Mouse (Mus musculus): ENCODE measurements around the gene Rabep2. TPM values are rescaled to one million over a fixed set of nuclear protein-coding genes. Genes with fewer than 3 reads are reported as not detected.
A peak's percentile ranks its signal among the peaks of the same experiment; 100 is the strongest.
"Not testable (repeated sequence)": the region's sequence is repeated elsewhere in the genome, so short reads cannot be mapped to it uniquely, and the experiment has no call there.

Rabep2 gene
- polyA plus RNA-seq (2012; ENCODE audit: insufficient read depth, insufficient read length, missing spikeins): 25.3 and 30.6 TPM in 2 replicates

DNA sequence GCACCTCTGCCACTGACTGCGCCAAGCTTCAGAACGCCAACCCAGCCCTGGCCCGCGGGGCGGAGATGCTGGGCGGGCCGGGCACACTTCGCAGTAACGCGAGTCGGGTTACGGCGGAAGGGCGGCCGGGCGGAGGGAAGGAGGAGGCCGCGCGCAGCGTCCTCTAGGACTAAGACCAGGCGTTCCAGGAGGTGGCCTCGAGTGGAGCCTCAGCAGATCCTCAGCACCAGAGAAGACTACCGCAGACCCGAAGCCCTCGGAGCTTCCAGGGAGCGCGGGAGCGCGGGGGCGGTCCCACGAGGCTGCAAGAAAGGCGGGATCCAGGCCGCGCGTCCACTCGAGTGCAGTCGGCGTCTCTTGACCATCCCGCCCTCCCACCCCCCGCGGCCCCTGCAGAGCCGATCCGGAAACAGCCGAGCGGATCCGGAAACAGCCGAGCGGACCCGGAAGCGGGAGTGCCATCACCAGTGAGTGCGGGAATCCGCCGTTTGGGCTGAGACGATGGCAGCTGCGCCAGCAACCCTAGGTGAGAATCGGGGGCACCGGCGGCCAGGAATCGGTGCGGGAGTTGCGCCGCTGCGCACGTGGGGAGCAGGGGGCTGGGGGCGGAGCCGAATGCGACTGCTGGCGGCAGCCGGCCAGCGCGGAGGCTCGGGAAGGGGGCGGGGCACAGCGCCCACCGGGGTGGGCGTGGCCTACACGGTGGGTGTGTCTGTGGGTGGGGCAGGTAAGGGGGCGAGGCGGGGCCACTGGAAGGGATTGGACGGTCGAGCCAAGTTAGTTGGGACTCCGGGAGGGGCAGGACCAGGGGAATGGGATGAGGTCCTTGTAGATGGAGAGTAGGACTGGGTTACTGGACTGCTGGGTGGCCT is at the start of gene Rabep2:
Gene Rabep2 (plus strand): TSS at position 129 of the 872 bp plus-strand sequence.
- H3K4me1 ChIP-seq (ENCODE audit: control insufficient read depth, insufficient read depth, low read length): peaks cover 12% of the 10 kb centered on the region
- H3K27ac ChIP-seq (ENCODE audit: insufficient read depth, low read depth, low read length): peak within 1 kb of the TSS; percentile 66
- TF ChIP-seq CTCF (IDR thresholded peaks at IDR 0.05; ENCODE audit: low read depth, low read length): no peak
- TF ChIP-seq POLR2A (IDR thresholded peaks at IDR 0.05; ENCODE audit: borderline replicate concordance, low read depth, low read length): no peak
- H3K4me3 ChIP-seq (ENCODE audit: insufficient read depth, low read length): peak within 1 kb of the TSS; percentile 77

DNA sequence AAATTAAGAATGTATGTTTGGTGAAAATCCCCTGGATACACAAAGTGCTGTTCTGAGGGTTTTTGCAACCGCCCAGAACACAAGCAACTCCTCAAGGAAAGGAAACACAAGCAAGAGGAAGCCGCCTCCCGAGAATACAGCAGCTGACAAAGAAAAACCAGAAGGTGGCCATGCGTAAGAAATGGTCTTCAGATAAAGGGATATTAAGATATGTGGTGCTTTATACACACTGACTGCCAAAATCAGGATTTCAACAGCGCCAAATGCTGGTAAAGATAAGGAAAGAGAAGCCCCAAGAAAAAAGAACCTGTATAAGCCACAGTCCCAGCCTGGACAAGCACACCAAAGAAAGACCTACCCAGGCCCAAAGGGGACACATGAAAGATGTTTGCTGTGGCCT is 45.0 kb upstream of the Rabep2 start:
- no peaks in the 10 kb centered on the region for H3K4me1 ChIP-seq (ENCODE audit: control insufficient read depth, insufficient read depth, low read length)
- TF ChIP-seq POLR2A (IDR thresholded peaks at IDR 0.05; ENCODE audit: borderline replicate concordance, low read depth, low read length) (no peak), CTCF (IDR thresholded peaks at IDR 0.05; ENCODE audit: low read depth, low read length) (no peak)

DNA sequence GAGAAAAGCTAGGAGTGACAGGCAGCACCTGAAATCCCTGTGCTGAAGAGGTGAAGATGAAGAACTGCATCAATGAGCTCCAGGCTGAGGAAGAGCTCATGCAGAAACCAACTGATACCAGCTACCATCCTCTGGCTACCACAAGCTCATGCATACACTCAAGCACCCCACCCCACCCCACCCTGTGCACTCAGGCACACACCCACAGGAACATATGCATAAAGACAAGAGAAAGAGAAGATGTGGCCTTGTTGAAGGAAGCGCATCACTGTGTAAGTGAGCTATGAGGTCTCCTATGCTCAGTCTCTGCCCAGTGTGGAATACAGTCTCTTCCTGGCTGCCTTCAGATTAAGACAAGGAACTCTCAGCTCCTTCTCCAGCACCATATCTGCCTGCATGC is 40.4 kb upstream of the Rabep2 start:
- H3K4me3 ChIP-seq (ENCODE audit: insufficient read depth, low read length): no peak overlapping the region
- no peaks in the 10 kb centered on the region for H3K4me1 ChIP-seq (ENCODE audit: control insufficient read depth, insufficient read depth, low read length)
- TF ChIP-seq POLR2A (IDR thresholded peaks at IDR 0.05; ENCODE audit: borderline replicate concordance, low read depth, low read length) (no peak), CTCF (IDR thresholded peaks at IDR 0.05; ENCODE audit: low read depth, low read length) (no peak)
- H3K27ac ChIP-seq (ENCODE audit: insufficient read depth, low read depth, low read length): no peak overlapping the region

More for the DNA sequence above, 45.0 kb upstream of the Rabep2 start:
- Histone ChIP-seq H3K27ac (ENCODE audit: insufficient read depth, low read depth, low read length) (no peak overlapping the region), H3K4me3 (ENCODE audit: insufficient read depth, low read length) (no peak overlapping the region)

DNA sequence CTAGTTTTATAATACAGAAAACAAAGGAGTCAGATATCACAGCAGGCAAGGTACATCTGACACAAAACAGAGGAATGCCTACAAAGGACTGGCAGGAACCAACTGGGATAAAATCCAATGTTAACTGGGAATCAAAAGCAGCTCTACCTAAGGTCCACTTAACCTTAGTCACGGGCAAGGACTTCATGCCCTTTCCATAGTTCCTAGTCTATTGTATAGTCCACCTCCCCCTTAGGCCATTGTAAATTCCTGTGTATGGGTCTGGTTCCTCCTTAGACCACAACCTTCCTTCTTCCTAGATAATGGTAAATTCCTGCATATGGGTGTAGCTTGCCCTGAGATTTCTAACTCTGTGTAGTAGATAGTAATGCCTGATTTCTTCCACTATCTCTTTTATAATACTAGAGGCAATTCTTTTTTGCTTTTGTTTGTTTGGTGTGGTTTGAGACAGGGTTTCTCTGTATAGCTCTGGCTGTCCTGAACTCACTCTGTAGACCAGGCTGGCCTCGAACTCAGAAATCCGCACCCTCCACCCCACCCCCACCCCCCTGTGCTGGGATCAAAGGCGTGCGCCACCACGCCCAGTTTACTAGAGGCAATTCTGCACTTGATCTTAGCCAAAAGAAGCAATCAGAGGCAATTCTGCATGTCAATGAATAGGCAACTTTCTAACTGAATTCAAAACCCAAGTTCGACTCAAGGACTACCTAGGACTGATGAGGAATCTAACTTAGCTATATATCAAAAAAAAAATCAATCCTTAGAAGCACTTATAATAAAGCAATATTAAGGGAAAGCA is 36.3 kb upstream of the Rabep2 start:
- H3K4me3 ChIP-seq (ENCODE audit: insufficient read depth, low read length); H3K27ac ChIP-seq (ENCODE audit: insufficient read depth, low read depth, low read length); H3K4me1 ChIP-seq (ENCODE audit: control insufficient read depth, insufficient read depth, low read length): not testable (repeated sequence)

DNA sequence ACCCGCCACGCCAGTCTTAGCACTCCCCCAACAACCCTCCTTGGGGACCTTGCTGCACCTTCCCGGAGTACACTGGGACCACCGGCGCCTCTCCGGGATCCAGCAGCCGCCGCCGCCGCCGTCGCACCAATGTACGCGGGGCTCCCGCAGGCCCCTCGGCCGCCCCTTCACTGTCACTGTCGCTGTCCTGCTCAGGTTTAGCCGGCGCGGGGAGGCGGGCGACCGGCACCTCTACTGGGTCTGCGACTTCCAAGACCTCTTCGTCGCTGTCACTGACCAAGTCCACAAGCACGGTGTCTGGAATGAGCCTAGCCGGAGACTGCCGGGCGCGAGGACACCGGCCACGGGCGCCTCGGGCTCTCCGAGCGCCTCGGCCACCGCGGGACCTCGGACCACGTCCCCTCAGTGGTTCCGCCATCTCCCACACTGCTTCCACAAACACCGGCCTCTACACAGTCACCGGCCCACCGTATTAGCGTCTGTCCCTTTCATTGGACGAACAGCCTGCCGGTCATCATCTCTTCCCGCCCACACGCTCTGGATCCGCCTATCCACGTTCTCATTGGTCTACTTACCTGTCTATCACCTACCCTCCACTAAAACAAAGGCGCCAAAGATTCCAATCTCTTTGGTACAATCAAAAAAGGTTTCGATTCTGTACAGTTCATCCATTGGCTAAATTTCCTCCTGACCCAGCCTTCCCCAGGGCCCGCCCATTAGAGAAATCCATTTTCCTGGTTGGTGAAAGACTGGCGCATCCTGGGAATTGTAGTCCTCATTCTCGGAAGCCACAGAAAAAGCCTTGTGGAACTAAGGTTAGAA is 32.0 kb upstream of the Rabep2 start, which contains the start of gene Nfatc2ip:
Gene Nfatc2ip (minus strand): TSS at position 440 of the 822 bp plus-strand sequence.
- Histone ChIP-seq H3K4me3 (ENCODE audit: insufficient read depth, low read length) (peak within 1 kb of the TSS; percentile 73), H3K27ac (ENCODE audit: insufficient read depth, low read depth, low read length) (no peak within 1 kb of the TSS), H3K4me1 (ENCODE audit: control insufficient read depth, insufficient read depth, low read length) (peaks cover 3% of the 10 kb centered on the region)
- no peak for TF ChIP-seq CTCF (IDR thresholded peaks at IDR 0.05; ENCODE audit: low read depth, low read length)
- TF ChIP-seq POLR2A (IDR thresholded peaks at IDR 0.05; ENCODE audit: borderline replicate concordance, low read depth, low read length): no peak

DNA sequence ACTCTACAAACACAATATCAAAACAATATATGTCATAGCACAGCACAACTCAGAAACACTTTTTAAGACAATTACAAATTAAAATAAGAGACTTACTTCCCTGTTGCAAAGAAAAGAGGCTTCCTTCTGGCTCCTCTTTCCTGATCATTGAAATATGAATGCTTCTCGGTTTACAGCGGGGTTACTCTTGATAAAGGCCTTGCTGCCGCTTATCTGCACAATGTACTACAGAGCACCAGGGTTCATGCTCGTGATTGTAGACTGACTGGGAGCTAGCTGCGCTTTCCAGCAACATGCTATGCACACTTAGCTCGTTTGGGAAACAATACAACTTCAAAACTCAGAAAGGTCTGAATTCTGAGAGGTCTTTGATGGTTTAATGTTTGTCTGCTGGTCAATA is 31.3 kb upstream of the Rabep2 start:
- Histone ChIP-seq H3K27ac (ENCODE audit: insufficient read depth, low read depth, low read length) (no peak overlapping the region), H3K4me1 (ENCODE audit: control insufficient read depth, insufficient read depth, low read length) (peaks cover 3% of the 10 kb centered on the region), H3K4me3 (ENCODE audit: insufficient read depth, low read length) (no peak overlapping the region)
- TF ChIP-seq CTCF (IDR thresholded peaks at IDR 0.05; ENCODE audit: low read depth, low read length) (no peak), POLR2A (IDR thresholded peaks at IDR 0.05; ENCODE audit: borderline replicate concordance, low read depth, low read length) (no peak)

DNA sequence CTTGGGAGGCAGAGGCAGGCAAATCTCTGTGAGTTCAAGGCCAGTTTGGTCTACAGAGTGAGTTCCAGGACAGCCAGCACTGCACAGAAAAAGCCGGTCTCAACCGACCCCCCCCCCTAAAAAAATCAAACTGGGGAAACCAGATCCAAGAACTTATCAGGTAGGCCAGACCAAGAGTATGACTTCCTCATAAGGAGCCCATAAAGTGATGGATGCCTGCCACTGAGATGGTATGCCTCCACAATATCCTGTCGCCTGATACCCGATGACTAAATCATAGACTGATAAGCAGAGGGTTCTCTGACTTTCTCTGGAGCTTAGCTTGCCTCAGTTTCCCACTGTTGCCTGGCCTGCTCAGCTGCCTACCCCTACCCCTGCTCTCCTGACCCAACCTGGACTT is 30.7 kb upstream of the Rabep2 start:
- no peak for TF ChIP-seq CTCF (IDR thresholded peaks at IDR 0.05; ENCODE audit: low read depth, low read length)
- no peak for TF ChIP-seq POLR2A (IDR thresholded peaks at IDR 0.05; ENCODE audit: borderline replicate concordance, low read depth, low read length)
- no peak overlapping the region for H3K4me3 ChIP-seq (ENCODE audit: insufficient read depth, low read length)
- H3K27ac ChIP-seq (ENCODE audit: insufficient read depth, low read depth, low read length): no peak overlapping the region
- H3K4me1 ChIP-seq (ENCODE audit: control insufficient read depth, insufficient read depth, low read length): peaks cover 3% of the 10 kb centered on the region

DNA sequence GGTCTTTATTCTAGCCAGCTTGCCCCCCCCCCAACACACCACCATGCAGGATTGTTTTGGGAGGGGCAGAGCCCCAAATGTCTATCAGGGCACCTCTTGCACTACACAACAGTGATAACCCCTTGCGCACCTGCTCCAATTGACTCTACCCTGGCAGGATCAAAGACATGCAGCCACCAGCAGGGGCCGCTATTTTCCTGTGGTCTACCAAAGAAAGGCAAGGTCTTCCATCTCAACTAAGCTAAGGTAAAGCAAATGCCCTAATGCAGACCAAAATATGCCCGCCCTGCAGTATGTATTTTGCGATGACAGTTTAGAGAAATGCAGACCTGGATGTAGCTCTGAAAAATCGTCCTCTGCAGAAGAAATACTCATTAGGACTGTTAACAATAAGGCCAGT is 29.0 kb upstream of the Rabep2 start:
- TF ChIP-seq CTCF (IDR thresholded peaks at IDR 0.05; ENCODE audit: low read depth, low read length) (peak; percentile 90), POLR2A (IDR thresholded peaks at IDR 0.05; ENCODE audit: borderline replicate concordance, low read depth, low read length) (no peak)
- H3K27ac ChIP-seq (ENCODE audit: insufficient read depth, low read depth, low read length): no peak overlapping the region

DNA sequence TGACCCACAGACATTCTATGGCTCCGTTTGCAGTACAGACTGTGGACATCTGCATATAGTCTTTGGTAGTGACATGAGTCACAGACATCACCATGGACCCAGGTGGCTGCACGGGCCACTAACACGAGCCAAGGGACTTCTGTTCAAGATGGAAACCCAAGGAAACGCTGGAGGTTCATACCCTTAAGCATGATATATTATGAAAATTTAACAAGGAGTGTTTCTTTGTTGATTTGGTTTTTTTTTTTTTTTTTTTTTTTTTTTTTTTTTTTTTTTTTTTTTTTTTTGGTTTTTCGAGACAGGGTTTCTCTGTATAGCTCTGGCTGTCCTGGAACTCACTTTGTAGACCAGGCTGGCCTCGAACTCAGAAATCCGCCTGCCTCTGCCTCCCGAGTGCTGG is 26.0 kb upstream of the Rabep2 start:
- not testable (repeated sequence) for H3K4me1 ChIP-seq (ENCODE audit: control insufficient read depth, insufficient read depth, low read length); H3K27ac ChIP-seq (ENCODE audit: insufficient read depth, low read depth, low read length); H3K4me3 ChIP-seq (ENCODE audit: insufficient read depth, low read length)

More for the DNA sequence above, 29.0 kb upstream of the Rabep2 start:
- Histone ChIP-seq H3K4me1 (ENCODE audit: control insufficient read depth, insufficient read depth, low read length) (peaks cover 3% of the 10 kb centered on the region), H3K4me3 (ENCODE audit: insufficient read depth, low read length) (no peak overlapping the region)
